ENCODE assay signal across 23 mouse cellular contexts in the genomic region with DNA sequence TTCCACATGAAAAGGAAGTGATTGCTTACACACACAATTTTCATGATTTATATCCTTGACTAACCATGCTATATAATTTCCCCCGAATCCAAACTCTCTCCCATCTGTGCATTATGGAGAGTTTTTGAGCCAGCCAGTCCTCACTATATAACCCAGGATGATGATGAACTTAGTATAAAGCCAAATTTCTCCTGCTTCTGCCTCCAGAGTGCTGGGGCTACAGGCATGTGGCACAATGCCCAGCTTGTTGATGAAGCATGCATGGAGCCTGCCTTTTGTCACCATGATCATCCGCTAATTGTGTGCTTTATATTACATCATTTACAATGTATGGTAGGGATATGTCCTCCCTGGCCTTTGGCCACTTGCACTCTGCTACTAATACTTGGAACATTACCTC.
"Had no signal": no experiment of that assay in that cellular context is flagged by ENCODE, and none has a peak within 500 bp of the region (broad histone marks: within the 10 kb centered on the region; RNA-seq: fewer than 3 reads in every experiment).

No protein-coding gene starts in this region.

- ATAC-seq: liver, embryonic 12.5 days; midbrain, embryonic 13.5 days; midbrain, embryonic 16.5 days had no signal

- DNase-seq: kidney, adult 2 months; kidney, postnatal 10 days; kidney, postnatal 4 days; liver; lung, adult 18-20 months; lung, postnatal 10 days; lung, postnatal 36 days; retina, postnatal 1 day; right cerebral cortex, postnatal 25 days; spleen, adult 18-20 months; thymus, adult 2 months; thymus, postnatal 14 days; thymus, postnatal 4 days had no signal

- H3K27ac ChIP-seq: limb, embryonic 12.5 days; liver, embryonic 12.5 days; liver, embryonic 15.5 days; lung, embryonic 15.5 days; midbrain, embryonic 10.5 days; midbrain, embryonic 13.5 days; neural tube, embryonic 13.5 days had no signal

- H3K4me3 ChIP-seq: limb, embryonic 12.5 days; liver, embryonic 12.5 days; liver, embryonic 15.5 days; lung, embryonic 15.5 days; megakaryocyte, embryonic 14.5 days; midbrain, embryonic 10.5 days; midbrain, embryonic 13.5 days; myocyte; neural tube, embryonic 13.5 days had no signal

- H3K9me3 ChIP-seq: limb, embryonic 12.5 days; liver, embryonic 12.5 days; liver, embryonic 15.5 days; lung, embryonic 15.5 days; midbrain, embryonic 10.5 days; midbrain, embryonic 13.5 days; neural tube, embryonic 13.5 days had no signal

- H3K36me3 ChIP-seq: limb, embryonic 12.5 days; liver, embryonic 12.5 days; liver, embryonic 15.5 days; lung, embryonic 15.5 days; midbrain, embryonic 10.5 days; midbrain, embryonic 13.5 days; neural tube, embryonic 13.5 days had no signal

- H3K4me1 ChIP-seq: liver, embryonic 12.5 days; liver, embryonic 15.5 days; lung, embryonic 15.5 days; megakaryocyte, embryonic 14.5 days; midbrain, embryonic 13.5 days; neural tube, embryonic 13.5 days had no signal

- H3K4me2 ChIP-seq: limb, embryonic 12.5 days; liver, embryonic 12.5 days; liver, embryonic 15.5 days; lung, embryonic 15.5 days; midbrain, embryonic 13.5 days; neural tube, embryonic 13.5 days had no signal

- H3K27me3 ChIP-seq: limb, embryonic 12.5 days; liver, embryonic 12.5 days; liver, embryonic 15.5 days; lung, embryonic 15.5 days; megakaryocyte, embryonic 14.5 days; midbrain, embryonic 13.5 days; neural tube, embryonic 13.5 days had no signal

- H3K9ac ChIP-seq: limb, embryonic 12.5 days; liver, embryonic 12.5 days; liver, embryonic 15.5 days; lung, embryonic 15.5 days; midbrain, embryonic 13.5 days; neural tube, embryonic 13.5 days had no signal
